Mouse (Mus musculus) stomach, embryonic 15.5 days (tissue): Measurements from ENCODE around the gene Snx3. TPM values are rescaled to one million over a fixed set of nuclear protein-coding genes. Genes with fewer than 3 reads are reported as not detected.

ENCODE experiments used
- ATAC-seq: fragments of 200-750 bp; cut with Nextera tagmentation; 2 replicates; pipeline ENCODE4 v1.8.0; 2017; ENCODE audit warnings: low read depth, moderate number of reproducible peaks, moderate TSS enrichment; ENCODE audit not compliant: insufficient read depth, low FRiP score
- H3K27ac ChIP-seq: fragments of 300-500 bp; sonication (generic); 2 replicates; pipeline ENCODE4 v1.5.1; 2015; ENCODE audit warnings: mild to moderate bottlenecking, inconsistent platforms
- H3K27me3 ChIP-seq: fragments of 300-500 bp; sonication (generic); replicated peaks from 2 replicates; pipeline ENCODE4 v1.6.1; 2015; ENCODE audit warnings: inconsistent platforms
- H3K36me3 ChIP-seq: fragments of 300-500 bp; sonication (generic); 2 replicates; pipeline ENCODE4 v1.6.1; 2015; ENCODE audit warnings: inconsistent platforms
- H3K4me1 ChIP-seq: fragments of 300-500 bp; sonication (generic); 2 replicates; pipeline ENCODE4 v1.6.1; 2015; ENCODE audit warnings: inconsistent platforms
- H3K4me2 ChIP-seq: fragments of 300-500 bp; sonication (generic); 2 replicates; pipeline ENCODE4 v1.6.1; 2015; ENCODE audit warnings: mild to moderate bottlenecking, inconsistent platforms
- H3K4me3 ChIP-seq: fragments of 300-500 bp; sonication (generic); replicated peaks from 2 replicates; pipeline ENCODE4 v1.5.1; 2015; ENCODE audit warnings: inconsistent platforms
- H3K9ac ChIP-seq: fragments of 300-500 bp; sonication (generic); 2 replicates; pipeline ENCODE4 v1.6.1; 2015; ENCODE audit warnings: inconsistent platforms
- H3K9me3 ChIP-seq: fragments of 300-500 bp; sonication (generic); 2 replicates; pipeline ENCODE4 v1.6.1; 2016; ENCODE audit warnings: inconsistent platforms
- WGBS: fragments of 180-500 bp; shearing (Covaris S2); methylation state at CpG from one replicate; pipeline ENCODE4 v1.1.7; 2015; 5-methylcytosine and 5-hydroxymethylcytosine counted together
- polyA plus RNA-seq: library from polyadenylated mRNA; unstranded; fragments of >200 nt; fragmentation: Nextera tagmentation; extraction: Ambion mirVana; gene quantifications from 2 replicates; pipeline ENCODE4 v1.2.1, GENCODE M21; 2015

The Snx3 gene
- polyA plus RNA-seq, 1 experiment from 2014 or later: 389 TPM

DNA sequence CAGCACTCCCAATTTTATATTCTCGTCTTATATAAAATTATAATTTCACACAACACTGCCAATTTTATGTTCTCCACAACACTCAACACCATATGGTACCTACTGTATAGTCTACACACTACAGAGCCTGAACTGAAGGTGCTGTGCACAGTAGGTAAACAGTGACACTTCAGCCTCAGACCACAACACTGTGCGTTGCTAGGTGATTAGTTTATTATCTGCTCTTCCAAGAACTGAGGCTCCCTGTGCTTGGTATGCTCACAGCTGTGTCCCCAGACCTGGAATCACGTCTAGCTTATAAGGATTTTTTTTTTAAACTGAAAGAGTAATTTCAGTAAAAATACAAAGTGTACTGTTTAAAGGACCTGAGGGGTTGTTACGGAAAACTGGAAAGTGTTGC, 21.1 kb upstream of the Snx3 start:
- Histone ChIP-seq H3K4me2 (no peak overlapping the region), H3K27ac (no peak overlapping the region)
- ATAC-seq: no peak; the same call in 1 of the 2 replicates

DNA sequence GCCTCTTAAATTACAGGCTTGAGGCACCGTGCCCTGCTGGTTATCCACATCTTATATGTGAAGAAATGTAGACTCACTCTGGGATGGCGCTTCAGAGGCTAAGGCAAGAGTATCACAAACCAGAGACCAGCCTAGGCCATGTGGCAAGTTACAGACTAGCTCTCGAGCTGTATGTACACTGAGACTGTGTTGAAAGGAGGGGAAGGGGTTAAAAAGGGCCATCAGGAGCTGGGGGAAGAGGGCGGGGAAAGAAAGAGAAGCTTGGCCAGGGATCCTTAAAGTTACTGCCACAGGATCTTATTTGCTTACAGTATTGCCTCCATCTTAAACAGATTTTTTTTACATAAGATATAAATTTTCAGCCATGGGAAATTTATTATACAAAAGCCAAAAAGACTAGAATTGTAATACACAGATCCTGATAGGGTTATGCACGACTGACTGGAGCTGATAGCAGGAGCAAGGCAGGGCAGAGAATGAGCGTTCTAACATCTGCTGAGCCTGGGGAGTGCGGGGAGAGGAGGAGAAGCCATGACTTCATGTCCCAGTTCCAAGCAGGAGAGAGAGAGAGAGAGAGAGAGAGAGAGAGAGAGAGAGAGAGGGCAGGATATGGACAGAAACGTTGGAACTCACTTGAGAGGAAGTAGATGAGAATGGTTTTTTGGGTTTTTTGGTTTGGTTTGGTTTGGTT, 13.1 kb upstream of the Snx3 start:
- Histone ChIP-seq H3K4me2 (no peak overlapping the region), H3K4me3 (no peak overlapping the region), H3K9me3 (no peaks in the 10 kb centered on the region), H3K27me3 (no peaks in the 10 kb centered on the region), H3K9ac (no peak overlapping the region), H3K36me3 (no peaks in the 10 kb centered on the region), H3K4me1 (0 out of 2 replicates have a peak, but pooled peaks cover 4% of the 10 kb centered on the region), H3K27ac (peak overlapping the region; percentile 61; the same call in 1 of the 2 replicates)
- 30% methylated on average over 8 of the region's 8 CpGs for WGBS
- no peak for ATAC-seq

More for the DNA sequence above, 21.1 kb upstream of the Snx3 start:
- Histone ChIP-seq H3K4me1 (peaks cover 8% of the 10 kb centered on the region; the same call in 1 of the 2 replicates), H3K36me3 (no peaks in the 10 kb centered on the region), H3K9me3 (no peaks in the 10 kb centered on the region), H3K27me3 (no peaks in the 10 kb centered on the region), H3K4me3 (no peak overlapping the region), H3K9ac (no peak overlapping the region)
- WGBS: 71% methylated on average over 4 of the region's 4 CpGs

DNA sequence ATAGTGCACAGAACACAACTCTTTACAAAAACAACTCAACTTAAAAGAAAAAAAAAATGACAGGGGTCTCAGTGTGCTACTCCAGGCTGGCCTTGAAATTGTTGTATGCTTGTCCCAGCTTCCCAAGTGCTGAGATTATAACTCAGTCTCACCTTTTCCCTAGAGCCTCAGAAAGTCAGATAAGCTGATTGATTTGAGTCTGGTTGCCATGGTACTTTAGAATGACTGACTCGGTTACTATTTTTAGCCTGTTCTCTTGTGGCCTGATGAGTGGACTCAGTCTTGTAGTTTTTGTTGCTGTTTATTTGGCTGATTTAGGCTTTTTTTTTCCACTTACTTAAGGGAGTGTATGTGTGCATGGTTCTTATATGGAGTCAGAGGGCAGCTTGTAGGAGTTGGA, 10.7 kb upstream of the Snx3 start:
- Histone ChIP-seq H3K4me2 (no peak overlapping the region), H3K4me1 (0 out of 2 replicates have a peak, but pooled peaks cover 4% of the 10 kb centered on the region), H3K4me3 (no peak overlapping the region), H3K9me3 (no peaks in the 10 kb centered on the region), H3K27ac (peak overlapping the region; percentile 26; the same call in 1 of the 2 replicates), H3K36me3 (no peaks in the 10 kb centered on the region), H3K9ac (no peak overlapping the region), H3K27me3 (no peaks in the 10 kb centered on the region)
- WGBS: 24% methylated on average over 1 of the region's 1 CpGs
- peak; percentile 19; the same call in 1 of the 2 replicates for ATAC-seq

DNA sequence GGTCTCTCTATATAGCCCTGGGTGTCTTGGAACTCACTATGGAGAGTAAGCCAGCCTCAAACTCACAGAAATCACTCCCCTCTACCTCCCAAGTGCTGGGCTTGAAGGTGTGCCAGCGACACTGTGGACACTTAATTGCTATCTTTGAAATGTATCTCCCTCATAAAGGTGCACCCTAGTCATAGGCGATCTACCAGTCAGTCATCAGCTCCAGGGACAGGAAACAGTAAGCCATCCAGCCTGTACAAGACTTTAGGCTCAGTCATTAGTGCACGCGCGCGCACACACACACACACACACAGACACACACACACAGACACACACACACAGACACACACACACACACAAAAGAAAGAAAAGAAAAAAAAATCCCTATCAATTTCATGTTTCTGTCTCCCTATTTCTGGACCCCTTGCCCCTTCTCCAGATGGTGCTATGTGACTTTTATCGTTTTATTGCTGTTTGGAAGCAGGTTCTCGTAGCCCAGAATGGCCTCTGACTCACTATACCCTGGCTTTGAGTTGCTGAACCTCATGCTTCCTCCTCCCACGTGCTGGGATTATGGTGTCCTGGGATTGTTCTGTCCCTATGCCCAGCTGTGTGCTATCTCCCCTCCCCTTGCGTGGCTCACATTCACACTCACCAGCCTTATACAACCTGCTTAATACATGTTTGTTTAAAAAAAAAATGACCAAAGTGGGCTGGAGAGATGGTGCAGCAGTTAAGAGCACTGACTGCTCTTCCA, 9.6 kb upstream of the Snx3 start:
- Histone ChIP-seq H3K4me2 (no peak overlapping the region), H3K4me3 (no peak overlapping the region), H3K9me3 (no peaks in the 10 kb centered on the region), H3K36me3 (no peaks in the 10 kb centered on the region), H3K4me1 (0 out of 2 replicates have a peak, but pooled peaks cover 4% of the 10 kb centered on the region), H3K27ac (no peak overlapping the region), H3K9ac (no peak overlapping the region), H3K27me3 (no peaks in the 10 kb centered on the region)
- ATAC-seq: no peak
- WGBS: 78% methylated on average over 10 of the region's 10 CpGs

DNA sequence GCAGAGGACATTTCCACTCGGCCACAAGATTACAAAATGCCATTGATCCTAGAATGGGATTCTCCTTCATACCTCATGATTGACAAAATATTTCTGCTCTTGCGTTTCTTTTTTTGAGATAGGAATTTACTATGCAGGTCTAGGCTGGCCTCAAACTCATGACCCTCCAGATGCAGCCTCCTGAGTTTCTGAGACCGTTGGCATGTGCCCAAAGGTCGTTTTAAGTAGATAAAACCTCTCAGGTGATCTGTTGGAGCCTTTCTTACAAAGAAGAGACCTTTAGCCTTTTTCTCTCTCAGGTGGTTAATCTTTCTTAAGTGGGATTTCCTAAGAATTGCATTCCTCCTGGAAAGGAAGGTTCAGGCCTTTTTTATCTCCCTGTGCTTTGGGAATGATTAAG, 8.8 kb upstream of the Snx3 start:
- Histone ChIP-seq H3K9me3 (no peaks in the 10 kb centered on the region), H3K4me2 (no peak overlapping the region), H3K4me3 (no peak overlapping the region), H3K27me3 (no peaks in the 10 kb centered on the region), H3K9ac (no peak overlapping the region), H3K27ac (no peak overlapping the region), H3K4me1 (0 out of 2 replicates have a peak, but pooled peaks cover 4% of the 10 kb centered on the region), H3K36me3 (no peaks in the 10 kb centered on the region)
- WGBS: 41% methylated on average over 4 of the region's 4 CpGs
- ATAC-seq: no peak

DNA sequence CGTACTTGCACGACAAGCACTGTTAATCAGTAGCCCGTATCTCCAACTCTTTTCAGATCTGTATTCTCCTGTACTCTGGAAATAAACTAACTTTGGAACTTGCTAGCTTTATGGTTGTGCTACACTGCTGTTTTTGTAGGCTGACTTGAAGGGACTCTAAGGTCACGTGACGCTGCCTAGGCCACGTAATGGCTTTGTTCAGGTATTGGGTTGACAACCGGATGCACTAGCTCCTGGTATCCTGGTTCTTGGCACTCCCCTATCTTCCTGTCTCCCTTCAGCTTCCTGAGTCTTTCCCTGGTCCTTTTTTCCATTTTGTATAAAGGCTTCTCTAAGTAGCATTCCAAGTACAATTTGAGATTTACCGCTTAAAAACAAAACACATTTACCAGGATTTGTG, 1.2 kb upstream of the Snx3 start:
- Histone ChIP-seq H3K4me3 (no peak overlapping the region), H3K4me1 (no peaks in the 10 kb centered on the region), H3K36me3 (no peaks in the 10 kb centered on the region), H3K27me3 (no peaks in the 10 kb centered on the region), H3K9me3 (no peaks in the 10 kb centered on the region), H3K4me2 (no peak overlapping the region), H3K9ac (no peak overlapping the region), H3K27ac (peak overlapping the region; percentile 99; the same call in 1 of the 2 replicates)
- 84% methylated on average over 8 of the region's 8 CpGs for WGBS
- no peak for ATAC-seq

DNA sequence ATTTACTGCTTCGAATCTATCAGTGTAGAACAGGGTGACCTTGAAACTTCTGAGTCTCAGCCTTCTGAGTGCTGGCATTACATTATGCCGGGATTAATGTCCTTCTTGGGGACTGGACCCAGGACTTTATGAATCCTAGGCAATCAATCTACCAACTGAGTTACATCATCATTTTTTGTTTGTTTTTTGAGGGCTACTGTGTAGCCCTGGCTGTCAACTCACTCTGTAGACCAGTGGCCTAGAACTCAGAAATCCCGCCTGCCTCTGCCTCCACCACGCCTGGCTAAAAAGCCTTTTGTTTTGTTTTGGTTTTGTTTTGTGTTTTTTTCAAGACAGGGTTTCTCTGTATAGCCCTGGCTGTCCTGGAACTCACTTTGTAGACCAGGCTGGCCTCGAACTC, 669 bp upstream of the Snx3 start:
- Histone ChIP-seq H3K4me2 (peak overlapping the region; percentile 40), H3K27me3 (no peaks in the 10 kb centered on the region), H3K27ac (peak overlapping the region; percentile 99), H3K4me3 (peak overlapping the region; percentile 99), H3K9me3 (no peaks in the 10 kb centered on the region), H3K9ac (no peak overlapping the region), H3K36me3 (no peaks in the 10 kb centered on the region), H3K4me1 (no peaks in the 10 kb centered on the region)
- ATAC-seq: no peak
- 76% methylated on average over 5 of the region's 5 CpGs for WGBS

DNA sequence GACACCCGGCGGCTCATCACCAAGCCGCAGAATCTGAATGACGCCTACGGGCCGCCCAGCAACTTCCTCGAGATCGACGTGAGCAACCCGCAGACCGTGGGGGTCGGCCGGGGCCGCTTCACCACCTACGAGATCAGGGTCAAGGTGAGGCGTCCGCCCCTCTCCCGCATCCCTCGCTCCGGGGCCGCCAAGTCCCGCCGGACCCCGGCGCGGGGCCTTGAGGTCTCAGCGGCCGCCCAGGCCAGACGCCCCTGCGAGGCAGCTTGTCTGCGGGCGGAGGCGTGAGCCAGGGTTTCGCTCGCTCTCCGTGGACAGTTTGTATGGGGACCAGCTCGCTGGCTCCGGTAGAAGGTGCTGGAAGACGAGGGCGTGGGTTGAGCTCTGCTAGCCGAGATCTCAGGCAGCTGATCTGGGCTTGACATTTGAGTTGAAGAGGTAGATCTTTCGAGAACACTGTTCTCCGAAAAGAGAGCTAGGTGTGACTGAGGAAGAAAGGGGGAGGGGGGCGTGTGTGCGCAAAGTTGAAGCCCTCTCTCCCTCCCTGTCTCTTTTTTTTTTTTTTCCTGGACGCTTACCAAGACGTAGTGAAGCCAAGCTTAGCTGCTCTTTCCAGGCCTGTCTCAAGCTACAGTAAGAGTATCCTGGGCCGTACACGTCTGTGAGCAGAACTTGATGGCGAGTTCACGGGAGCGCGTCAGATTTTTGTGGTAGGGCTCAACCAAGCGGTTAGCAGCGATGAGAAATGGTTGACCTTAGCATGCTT, 700 bp downstream of the Snx3 start:
- WGBS: under 1% methylated on average over 55 of the region's 55 CpGs
- peak; percentile 24 for ATAC-seq
- H3K4me2 ChIP-seq: peak overlapping the region; percentile 76
- no peaks in the 10 kb centered on the region for H3K4me1 ChIP-seq
- peak overlapping the region; percentile 98 for H3K9ac ChIP-seq
- peak overlapping the region; percentile 99 for H3K4me3 ChIP-seq
- H3K9me3 ChIP-seq: no peaks in the 10 kb centered on the region
- H3K36me3 ChIP-seq: no peaks in the 10 kb centered on the region
- H3K27me3 ChIP-seq: no peaks in the 10 kb centered on the region
- peak overlapping the region; percentile 99 for H3K27ac ChIP-seq

DNA sequence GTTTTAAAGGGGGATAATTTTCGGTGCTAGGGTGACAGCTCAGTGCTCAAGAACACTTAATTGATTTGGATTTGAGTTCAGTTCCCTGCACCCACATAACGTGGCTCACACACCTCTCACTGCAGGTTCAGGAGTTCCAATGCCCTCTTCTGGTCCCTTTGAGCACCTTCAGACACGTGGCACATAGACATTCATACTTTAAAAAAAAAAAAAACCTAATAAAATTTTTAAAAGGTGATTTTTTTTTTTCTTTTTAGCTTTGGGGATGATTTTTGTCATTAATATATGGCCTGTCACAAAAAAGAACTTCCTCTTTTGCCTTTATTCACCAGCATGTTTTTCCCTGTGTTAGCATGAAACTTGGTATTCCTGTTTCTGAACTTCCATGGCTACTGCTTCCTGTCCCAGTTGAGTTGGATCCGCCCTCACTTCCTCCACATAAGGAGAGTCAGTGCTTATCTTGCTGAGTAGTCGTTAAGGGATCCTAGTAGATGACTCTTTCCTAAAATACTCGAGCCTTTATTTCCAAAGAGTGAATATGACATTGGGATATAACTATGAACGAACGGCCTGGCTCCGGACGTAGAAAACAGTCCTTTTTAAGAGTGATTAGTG, 2.4 kb downstream of the Snx3 start:
- no peak for ATAC-seq
- peaks cover 11% of the 10 kb centered on the region for H3K36me3 ChIP-seq
- 83% methylated on average over 10 of the region's 10 CpGs for WGBS

DNA sequence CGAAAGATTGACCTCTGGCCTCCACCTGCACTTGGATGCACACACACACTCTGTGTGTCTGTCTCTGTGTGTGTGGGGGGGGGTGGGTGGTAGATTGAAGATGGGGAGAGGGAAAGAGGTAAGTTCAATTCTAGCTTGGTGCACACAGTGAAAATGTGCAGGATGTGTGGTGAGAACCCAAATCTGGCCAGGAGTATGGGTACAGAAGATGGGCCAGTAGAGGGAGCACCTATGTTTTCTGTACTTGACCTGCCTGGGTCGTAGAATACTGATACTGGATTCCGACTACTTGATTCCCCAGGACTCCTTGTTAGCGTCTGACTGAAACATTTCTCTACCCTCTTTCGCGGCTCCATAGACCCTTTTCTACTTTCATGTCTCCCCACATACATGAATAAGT, 8.3 kb downstream of the Snx3 start:
- Histone ChIP-seq H3K4me3 (no peak overlapping the region), H3K9ac (no peak overlapping the region), H3K27ac (no peak overlapping the region), H3K4me2 (no peak overlapping the region), H3K4me1 (no peaks in the 10 kb centered on the region), H3K27me3 (no peaks in the 10 kb centered on the region), H3K36me3 (peaks cover 11% of the 10 kb centered on the region), H3K9me3 (no peaks in the 10 kb centered on the region)
- no peak for ATAC-seq
- WGBS: 86% methylated on average over 6 of the region's 6 CpGs

More for the DNA sequence above, 2.4 kb downstream of the Snx3 start:
- H3K4me2 ChIP-seq: peak overlapping the region; percentile 76; the same call in 1 of the 2 replicates
- no peaks in the 10 kb centered on the region for H3K4me1 ChIP-seq
- H3K9me3 ChIP-seq: no peaks in the 10 kb centered on the region
- no peak overlapping the region for H3K27ac ChIP-seq
- no peak overlapping the region for H3K4me3 ChIP-seq
- H3K9ac ChIP-seq: no peak overlapping the region
- H3K27me3 ChIP-seq: no peaks in the 10 kb centered on the region
